Mouse (Mus musculus) T-helper 1 cell (primary cell): Measurements from ENCODE around the gene Fbxl17.

ENCODE experiments used
- in situ Hi-C: fragments of 300-600 bp; cut with MboI, MseI; formaldehyde crosslinking; loops from one replicate; pipeline ENCODE4 v1.15.1; 2025; ENCODE audit warnings: high pct_unique_total_duplicates

Gene Fbxl17

GRCm38 (mm10) chr17:63459712-63460495 lies 39.9 kb downstream of the Fbxl17 start:
- in situ Hi-C loops, result no loop called here

- in situ Hi-C loops, result no loop called here
Observed at GRCm38 (mm10) chr17:63458052-63458451, 41.8 kb downstream of the Fbxl17 start.

GRCm38 (mm10) chr17:63451311-63452006 lies 48.4 kb downstream of the Fbxl17 start:
- in situ Hi-C loops, result no loop called here

GRCm38 (mm10) chr17:63447691-63448090 lies 52.1 kb downstream of the Fbxl17 start:
- in situ Hi-C loops, result no loop called here

GRCm38 (mm10) chr17:63446971-63447679 lies 52.7 kb downstream of the Fbxl17 start:
- in situ Hi-C loops, result no loop called here

GRCm38 (mm10) chr17:63445212-63445611 lies 54.6 kb downstream of the Fbxl17 start:
- in situ Hi-C loops, result no loop called here

GRCm38 (mm10) chr17:63437424-63437823 lies 62.4 kb downstream of the Fbxl17 start:
- in situ Hi-C loops, result no loop called here

GRCm38 (mm10) chr17:63434081-63434480 lies 65.7 kb downstream of the Fbxl17 start:
- in situ Hi-C loops, result no loop called here

GRCm38 (mm10) chr17:63431650-63432049 lies 68.2 kb downstream of the Fbxl17 start:
- in situ Hi-C loops, result no loop called here

GRCm38 (mm10) chr17:63430395-63431075 lies 69.3 kb downstream of the Fbxl17 start:
- in situ Hi-C loops, result no loop called here

- in situ Hi-C loops, result no loop called here
Observed at GRCm38 (mm10) chr17:63423851-63424250, 76.0 kb downstream of the Fbxl17 start.

- in situ Hi-C loops, result no loop called here
Observed at GRCm38 (mm10) chr17:63422685-63423084, 77.1 kb downstream of the Fbxl17 start.

GRCm38 (mm10) chr17:63421864-63422263 lies 78.0 kb downstream of the Fbxl17 start:
- in situ Hi-C loops, result no loop called here

GRCm38 (mm10) chr17:63419503-63419902 lies 80.3 kb downstream of the Fbxl17 start:
- in situ Hi-C loops, result no loop called here

GRCm38 (mm10) chr17:63413973-63414580 lies 85.7 kb downstream of the Fbxl17 start:
- in situ Hi-C loops, result loop anchor here (5.0 kb wide), 1 partner anchor 87 kb away; no protein-coding TSS in a partner anchor

GRCm38 (mm10) chr17:63411564-63411963 lies 88.3 kb downstream of the Fbxl17 start:
- in situ Hi-C loops, result loop anchor here (5.0 kb wide), 1 partner anchor 84 kb away; no protein-coding TSS in a partner anchor

- in situ Hi-C loops, result loop anchor here (5.0 kb wide), 1 partner anchor 83 kb away; no protein-coding TSS in a partner anchor
Observed at GRCm38 (mm10) chr17:63410101-63410500, 89.7 kb downstream of the Fbxl17 start.

GRCm38 (mm10) chr17:63405955-63406354 lies 93.9 kb downstream of the Fbxl17 start:
- in situ Hi-C loops, result no loop called here

GRCm38 (mm10) chr17:63405471-63405870 lies 94.3 kb downstream of the Fbxl17 start:
- in situ Hi-C loops, result no loop called here

GRCm38 (mm10) chr17:63404968-63405367 lies 94.8 kb downstream of the Fbxl17 start:
- in situ Hi-C loops, result loop anchor here (5.0 kb wide), 1 partner anchor 457 kb away; the partner anchor contains the start of genes A930002H24Rik and Fer
